Mouse (Mus musculus): ENCODE results near the gene Rarres1.
A peak's percentile ranks its signal among the peaks of the same experiment; 100 is the strongest.

The Rarres1 gene

GRCm38 (mm10) chr3:67515274-67515801 lies at the start of gene Rarres1:
Gene Rarres1, minus strand, starts transcription at chr3:67515523.
- DNase-seq (ENCODE audit: low spot score in 2 of 2), result no peak

- DNase-seq (ENCODE audit: low spot score in 2 of 2), result peak in 1 of 2 experiments; percentile 25
Measured at GRCm38 (mm10) chr3:67564731-67565357, 49.5 kb upstream of the Rarres1 start.

- no peak for DNase-seq (ENCODE audit: low spot score in 2 of 2)
Measured at GRCm38 (mm10) chr3:67557718-67558354, 42.5 kb upstream of the Rarres1 start.

GRCm38 (mm10) chr3:67557200-67557651 lies 41.9 kb upstream of the Rarres1 start:
- peak; percentile 27 to 36 for DNase-seq (ENCODE audit: low spot score in 2 of 2)

- no peak for DNase-seq (ENCODE audit: low spot score in 2 of 2)
Measured at GRCm38 (mm10) chr3:67555211-67555610, 39.9 kb upstream of the Rarres1 start.

GRCm38 (mm10) chr3:67553927-67554448 lies 38.7 kb upstream of the Rarres1 start:
- DNase-seq (ENCODE audit: low spot score in 2 of 2), result no peak

- DNase-seq (ENCODE audit: low spot score in 2 of 2), result no peak
Measured at GRCm38 (mm10) chr3:67553281-67553680, 38.0 kb upstream of the Rarres1 start.

- no peak for DNase-seq (ENCODE audit: low spot score in 2 of 2)
Measured at GRCm38 (mm10) chr3:67551193-67551592, 35.9 kb upstream of the Rarres1 start.

GRCm38 (mm10) chr3:67543630-67544029 lies 28.3 kb upstream of the Rarres1 start:
- no peak for DNase-seq (ENCODE audit: low spot score in 2 of 2)

GRCm38 (mm10) chr3:67524768-67525167 lies 9.4 kb upstream of the Rarres1 start:
- DNase-seq (ENCODE audit: low spot score in 2 of 2), result peak; percentile 15 to 42

GRCm38 (mm10) chr3:67522709-67523108 lies 7.4 kb upstream of the Rarres1 start:
- no peak for DNase-seq (ENCODE audit: low spot score in 2 of 2)

GRCm38 (mm10) chr3:67520568-67521143 lies 5.3 kb upstream of the Rarres1 start:
- no peak for DNase-seq (ENCODE audit: low spot score in 2 of 2)

GRCm38 (mm10) chr3:67514801-67515273 lies 486 bp downstream of the Rarres1 start:
- no peak for DNase-seq (ENCODE audit: low spot score in 2 of 2)

GRCm38 (mm10) chr3:67512807-67513206 lies 2.5 kb downstream of the Rarres1 start:
- DNase-seq (ENCODE audit: low spot score in 2 of 2), result peak; percentile 43 to 68

- DNase-seq (ENCODE audit: low spot score in 2 of 2), result no peak
Measured at GRCm38 (mm10) chr3:67508216-67508892, 7.0 kb downstream of the Rarres1 start.

- no peak for DNase-seq (ENCODE audit: low spot score in 2 of 2)
Measured at GRCm38 (mm10) chr3:67505286-67505685, 10.0 kb downstream of the Rarres1 start.

- DNase-seq (ENCODE audit: low spot score in 2 of 2), result no peak
Measured at GRCm38 (mm10) chr3:67503878-67504277, 11.4 kb downstream of the Rarres1 start.

GRCm38 (mm10) chr3:67499406-67499791 lies 15.9 kb downstream of the Rarres1 start:
- DNase-seq (ENCODE audit: low spot score in 2 of 2), result no peak

- no peak for DNase-seq (ENCODE audit: low spot score in 2 of 2)
Measured at GRCm38 (mm10) chr3:67498773-67499405, 16.4 kb downstream of the Rarres1 start.

GRCm38 (mm10) chr3:67497998-67498397 lies 17.3 kb downstream of the Rarres1 start:
- DNase-seq (ENCODE audit: low spot score in 2 of 2), result no peak

- no peak for DNase-seq (ENCODE audit: low spot score in 2 of 2)
Measured at GRCm38 (mm10) chr3:67496310-67496709, 19.0 kb downstream of the Rarres1 start.

All from spleen, postnatal 14 days (tissue).